Mouse (Mus musculus): ENCODE data around the gene Trrap. TPM values are rescaled to one million over a fixed set of nuclear protein-coding genes. Genes with fewer than 3 reads are reported as not detected.

Gene Trrap
- polyA plus RNA-seq, 1 experiment from 2014 or later = 84.0 TPM

DNA sequence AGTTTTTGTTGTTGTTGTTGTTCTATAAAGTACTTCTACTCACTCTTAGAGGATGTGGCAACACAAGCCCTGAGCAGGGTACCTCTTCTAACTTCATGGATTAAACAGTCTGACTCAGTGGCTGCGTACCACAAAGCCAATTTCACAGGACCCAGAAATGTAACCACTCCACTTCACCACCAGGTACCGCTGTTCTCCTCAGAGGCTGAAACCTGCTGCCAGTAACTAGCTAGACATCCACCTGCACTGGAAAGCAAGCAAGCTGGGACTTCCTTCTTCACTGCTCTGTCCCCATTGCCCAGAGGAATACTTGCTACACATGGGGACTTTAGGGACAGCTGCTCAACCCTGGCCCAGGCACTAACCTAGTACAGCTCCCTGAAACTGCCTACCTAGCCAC lies 140.1 kb downstream of the Trrap start:
- no peak for ATAC-seq (replicated peaks; ENCODE audit: low FRiP score)
- Histone ChIP-seq H3K27me3 (no peaks in the 10 kb centered on the region), H3K4me2 (no peak overlapping the region), H3K4me3 (replicated peaks) (no peak overlapping the region), H3K36me3 (no peaks in the 10 kb centered on the region), H3K9ac (no peak overlapping the region), H3K4me1 (peaks cover 55% of the 10 kb centered on the region), H3K27ac (no peak overlapping the region), H3K9me3 (replicated peaks) (no peaks in the 10 kb centered on the region)
- WGBS = 80% methylated on average over 2 of the region's 2 CpGs

Small RNA genes within 50 kb of the gene (microRNA-seq; reads per million reads assigned to microRNA genes)
- gene Mir7039 = not detected

Other genes starting within 250 kb of the Trrap start
- gene Nptx2, start 221.8 kb upstream of the Trrap start, polyA plus RNA-seq (2015; fragmentation: Nextera tagmentation; extraction: Ambion mirVana) = 1.1 TPM in 2 replicates
- gene Tmem130, start 5.9 kb upstream of the Trrap start, polyA plus RNA-seq (2015; fragmentation: Nextera tagmentation; extraction: Ambion mirVana) = 0.50 and 2.5 TPM in 2 replicates
- 14.0 and 15.4 TPM in 2 replicates for gene Smurf1, start 198.1 kb downstream of the Trrap start, polyA plus RNA-seq (2015; fragmentation: Nextera tagmentation; extraction: Ambion mirVana)

Data from kidney, embryonic 15.5 days (tissue).